Mouse (Mus musculus): ENCODE results near the gene Klk5. TPM values are rescaled to one million over a fixed set of nuclear protein-coding genes. Genes with fewer than 3 reads are reported as not detected.

The Klk5 gene
- polyA plus RNA-seq, 1 experiment from 2014 or later = not detected

GRCm38 (mm10) chr7:43816746-43817145 is 25.0 kb upstream of the Klk5 start:
- ATAC-seq (ENCODE audit: insufficient read depth) = no peak
- no peak overlapping the region for H3K9ac ChIP-seq
- TF ChIP-seq CTCF (IDR thresholded peaks at IDR 0.05; ENCODE audit: low read depth) = no peak
- no peaks in the 10 kb centered on the region for H3K36me3 ChIP-seq (ENCODE audit: insufficient read depth)
- no peaks in the 10 kb centered on the region for H3K27me3 ChIP-seq (ENCODE audit: insufficient read depth, low read length)
- H3K9me3 ChIP-seq (ENCODE audit: low read depth, low read length) = no peaks in the 10 kb centered on the region
- no peak overlapping the region for H3K4me3 ChIP-seq (ENCODE audit: low read depth, low read length)
- no peak overlapping the region for H3K27ac ChIP-seq (ENCODE audit: low read depth)
- no peak for DNase-seq
- no peak overlapping the region for H3K4me2 ChIP-seq
- H3K4me1 ChIP-seq (ENCODE audit: insufficient read depth) = no peaks in the 10 kb centered on the region

GRCm38 (mm10) chr7:43821581-43821980 is 20.2 kb upstream of the Klk5 start:
- ATAC-seq (ENCODE audit: insufficient read depth) (no peak), DNase-seq (no peak)
- Histone ChIP-seq H3K9me3 (ENCODE audit: low read depth, low read length) (no peaks in the 10 kb centered on the region), H3K4me1 (ENCODE audit: insufficient read depth) (no peaks in the 10 kb centered on the region), H3K4me3 (ENCODE audit: low read depth, low read length) (no peak overlapping the region), H3K27ac (ENCODE audit: low read depth) (no peak overlapping the region), H3K27me3 (ENCODE audit: insufficient read depth, low read length) (no peaks in the 10 kb centered on the region), H3K4me2 (no peak overlapping the region), H3K36me3 (ENCODE audit: insufficient read depth) (no peaks in the 10 kb centered on the region), H3K9ac (no peak overlapping the region)
- WGBS = 80% methylated on average over 7 of the region's 7 CpGs
- TF ChIP-seq CTCF (IDR thresholded peaks at IDR 0.05; ENCODE audit: low read depth) = no peak

- Histone ChIP-seq H3K4me2 (no peak within 1 kb of the TSS), H3K9ac (no peak within 1 kb of the TSS), H3K27me3 (ENCODE audit: insufficient read depth, low read length) (no peaks in the 10 kb centered on the region), H3K36me3 (ENCODE audit: insufficient read depth) (no peaks in the 10 kb centered on the region), H3K9me3 (ENCODE audit: low read depth, low read length) (no peaks in the 10 kb centered on the region), H3K4me3 (ENCODE audit: low read depth, low read length) (no peak within 1 kb of the TSS), H3K27ac (ENCODE audit: low read depth) (no peak within 1 kb of the TSS), H3K4me1 (ENCODE audit: insufficient read depth) (no peaks in the 10 kb centered on the region)
- no peak for ATAC-seq (ENCODE audit: insufficient read depth)
- WGBS = 80% methylated on average over 10 of the region's 10 CpGs
- no peak for TF ChIP-seq CTCF (IDR thresholded peaks at IDR 0.05; ENCODE audit: low read depth)
- no peak for DNase-seq
Observed at GRCm38 (mm10) chr7:43824199-43824598, 17.6 kb upstream of the Klk5 start, which contains the start of gene Klk6. Klk6 (plus strand) TSS chr7:43824499.

- DNase-seq (no peak), ATAC-seq (ENCODE audit: insufficient read depth) (no peak)
- Histone ChIP-seq H3K36me3 (ENCODE audit: insufficient read depth) (no peaks in the 10 kb centered on the region), H3K27ac (ENCODE audit: low read depth) (no peak overlapping the region), H3K9me3 (ENCODE audit: low read depth, low read length) (no peaks in the 10 kb centered on the region), H3K4me3 (ENCODE audit: low read depth, low read length) (no peak overlapping the region), H3K4me2 (no peak overlapping the region), H3K4me1 (ENCODE audit: insufficient read depth) (no peaks in the 10 kb centered on the region), H3K27me3 (ENCODE audit: insufficient read depth, low read length) (no peaks in the 10 kb centered on the region), H3K9ac (no peak overlapping the region)
- no peak for TF ChIP-seq CTCF (IDR thresholded peaks at IDR 0.05; ENCODE audit: low read depth)
- 86% methylated on average over 5 of the region's 5 CpGs for WGBS
Observed at GRCm38 (mm10) chr7:43826056-43826455, 15.7 kb upstream of the Klk5 start.

GRCm38 (mm10) chr7:43827706-43828105 is 14.1 kb upstream of the Klk5 start:
- Histone ChIP-seq H3K9me3 (ENCODE audit: low read depth, low read length) (no peaks in the 10 kb centered on the region), H3K4me2 (no peak overlapping the region), H3K27me3 (ENCODE audit: insufficient read depth, low read length) (no peaks in the 10 kb centered on the region), H3K9ac (no peak overlapping the region), H3K4me3 (ENCODE audit: low read depth, low read length) (no peak overlapping the region), H3K36me3 (ENCODE audit: insufficient read depth) (no peaks in the 10 kb centered on the region), H3K4me1 (ENCODE audit: insufficient read depth) (no peaks in the 10 kb centered on the region), H3K27ac (ENCODE audit: low read depth) (no peak overlapping the region)
- ATAC-seq (ENCODE audit: insufficient read depth) = no peak
- no peak for DNase-seq
- TF ChIP-seq CTCF (IDR thresholded peaks at IDR 0.05; ENCODE audit: low read depth) = no peak
- WGBS = 73% methylated on average over 4 of the region's 4 CpGs

GRCm38 (mm10) chr7:43829006-43829405 is 12.8 kb upstream of the Klk5 start:
- Histone ChIP-seq H3K36me3 (ENCODE audit: insufficient read depth) (no peaks in the 10 kb centered on the region), H3K4me3 (ENCODE audit: low read depth, low read length) (no peak overlapping the region), H3K4me1 (ENCODE audit: insufficient read depth) (no peaks in the 10 kb centered on the region), H3K27ac (ENCODE audit: low read depth) (no peak overlapping the region), H3K4me2 (no peak overlapping the region), H3K27me3 (ENCODE audit: insufficient read depth, low read length) (no peaks in the 10 kb centered on the region), H3K9me3 (ENCODE audit: low read depth, low read length) (no peaks in the 10 kb centered on the region), H3K9ac (no peak overlapping the region)
- DNase-seq = no peak
- no peak for TF ChIP-seq CTCF (IDR thresholded peaks at IDR 0.05; ENCODE audit: low read depth)
- ATAC-seq (ENCODE audit: insufficient read depth) = no peak
- 80% methylated on average over 8 of the region's 8 CpGs for WGBS

GRCm38 (mm10) chr7:43843801-43844200 is 2.0 kb downstream of the Klk5 start:
- Histone ChIP-seq H3K27ac (ENCODE audit: low read depth) (no peak overlapping the region), H3K4me1 (ENCODE audit: insufficient read depth) (no peaks in the 10 kb centered on the region), H3K36me3 (ENCODE audit: insufficient read depth) (no peaks in the 10 kb centered on the region), H3K4me3 (ENCODE audit: low read depth, low read length) (no peak overlapping the region), H3K9me3 (ENCODE audit: low read depth, low read length) (no peaks in the 10 kb centered on the region), H3K9ac (no peak overlapping the region), H3K27me3 (ENCODE audit: insufficient read depth, low read length) (no peaks in the 10 kb centered on the region), H3K4me2 (no peak overlapping the region)
- ATAC-seq (ENCODE audit: insufficient read depth) (no peak), DNase-seq (no peak)
- WGBS = 83% methylated on average over 4 of the region's 4 CpGs
- TF ChIP-seq CTCF (IDR thresholded peaks at IDR 0.05; ENCODE audit: low read depth) = no peak

GRCm38 (mm10) chr7:43851616-43852015 is 9.8 kb downstream of the Klk5 start:
- no peaks in the 10 kb centered on the region for H3K9me3 ChIP-seq (ENCODE audit: low read depth, low read length)
- no peak for DNase-seq

More at GRCm38 (mm10) chr7:43851616-43852015, 9.8 kb downstream of the Klk5 start:
- H3K4me3 ChIP-seq (ENCODE audit: low read depth, low read length) = no peak overlapping the region
- no peak for TF ChIP-seq CTCF (IDR thresholded peaks at IDR 0.05; ENCODE audit: low read depth)
- no peak overlapping the region for H3K4me2 ChIP-seq
- H3K9ac ChIP-seq = no peak overlapping the region
- no peaks in the 10 kb centered on the region for H3K27me3 ChIP-seq (ENCODE audit: insufficient read depth, low read length)
- no peak for ATAC-seq (ENCODE audit: insufficient read depth)
- 84% methylated on average over 6 of the region's 6 CpGs for WGBS
- H3K36me3 ChIP-seq (ENCODE audit: insufficient read depth) = no peaks in the 10 kb centered on the region
- no peaks in the 10 kb centered on the region for H3K4me1 ChIP-seq (ENCODE audit: insufficient read depth)
- no peak overlapping the region for H3K27ac ChIP-seq (ENCODE audit: low read depth)

All from lung, embryonic 14.5 days (tissue).